Mouse (Mus musculus) forebrain, postnatal 0 days (tissue): ENCODE data around the gene Dars. TPM values are rescaled to one million over a fixed set of nuclear protein-coding genes. Genes with fewer than 3 reads are reported as not detected.

ENCODE experiments used
- ATAC-seq: fragments of 200-750 bp; cut with Nextera tagmentation; 2 replicates; pipeline ENCODE4 v1.8.0; 2017; ENCODE audit warnings: mild to moderate bottlenecking, moderate library complexity
- DNase-seq: peaks from one replicate; pipeline ENCODE4 v3.0.0-alpha.2; 2015
- H3K27ac ChIP-seq: fragments of 300-500 bp; sonication (generic); 2 replicates; pipeline ENCODE4 v1.5.1; 2014; ENCODE audit warnings: low read depth, mild to moderate bottlenecking, antibody characterized with exemption, low read length, moderate library complexity, mixed read lengths
- H3K27me3 ChIP-seq: fragments of 300-500 bp; sonication (generic); 2 replicates; pipeline ENCODE4 v1.6.1; 2014; ENCODE audit warnings: mild to moderate bottlenecking, low read length, mixed read lengths; ENCODE audit not compliant: insufficient read depth
- H3K36me3 ChIP-seq: fragments of 300-500 bp; sonication (generic); 2 replicates; pipeline ENCODE4 v1.6.1; 2014; ENCODE audit warnings: mild to moderate bottlenecking, moderate library complexity; ENCODE audit not compliant: insufficient read depth
- H3K4me1 ChIP-seq: fragments of 300-500 bp; sonication (generic); 2 replicates; pipeline ENCODE4 v1.6.1; 2014; ENCODE audit warnings: antibody characterized with exemption; ENCODE audit not compliant: insufficient read depth
- H3K4me2 ChIP-seq: fragments of 300-500 bp; sonication (generic); 2 replicates; pipeline ENCODE4 v1.6.1; 2014; ENCODE audit warnings: low read depth, mild to moderate bottlenecking, moderate library complexity
- H3K4me3 ChIP-seq: fragments of 300-500 bp; sonication (generic); 2 replicates; pipeline ENCODE4 v1.5.1; 2014; ENCODE audit warnings: low read depth, low read length, mixed read lengths
- H3K9ac ChIP-seq: fragments of 300-500 bp; sonication (generic); 2 replicates; pipeline ENCODE4 v1.6.1; 2014; ENCODE audit warnings: mild to moderate bottlenecking
- H3K9me3 ChIP-seq: fragments of 300-500 bp; sonication (generic); 2 replicates; pipeline ENCODE4 v1.6.1; 2016; ENCODE audit warnings: low read length
- CTCF ChIP-seq: sonication (generic); IDR thresholded peaks from 2 replicates; pipeline ENCODE4 v1.5.1; 2016; ENCODE audit warnings: antibody characterized with exemption, control low read depth, low read depth
- WGBS: fragments of 180-500 bp; shearing (Covaris S2); extraction: QIAGEN DNeasy Blood & Tissue Kit; methylation state at CpG from one replicate; pipeline ENCODE4 v1.1.7; 2014; 5-methylcytosine and 5-hydroxymethylcytosine counted together
- polyA plus RNA-seq: library from polyadenylated mRNA; unstranded; fragments of >200 nt; fragmentation: Nextera tagmentation; extraction: Ambion mirVana; gene quantifications from 2 replicates; pipeline ENCODE4 v1.2.1, GENCODE M21; 2015
- total RNA-seq: library from RNA; depleted of rRNA; stranded (reverse); fragments of >200 nt; gene quantifications from 2 replicates; pipeline ENCODE4 v1.2.3, GENCODE M21; 2014

Gene Dars
- total and polyA plus RNA-seq, 2 experiments from 2014 or later = 101 to 130 TPM

GRCm38 (mm10) chr1:128424928-128425327, 7.8 kb upstream of the Dars start:
- TF ChIP-seq CTCF = no peak
- H3K4me3 ChIP-seq = no peak overlapping the region
- no peaks in the 10 kb centered on the region for H3K4me1 ChIP-seq
- no peaks in the 10 kb centered on the region for H3K9me3 ChIP-seq
- H3K27ac ChIP-seq = no peak overlapping the region
- no peak overlapping the region for H3K9ac ChIP-seq
- WGBS = 95% methylated on average over 3 of the region's 3 CpGs
- ATAC-seq (no peak), DNase-seq (no peak)
- no peaks in the 10 kb centered on the region for H3K36me3 ChIP-seq
- no peak overlapping the region for H3K4me2 ChIP-seq
- H3K27me3 ChIP-seq = no peaks in the 10 kb centered on the region

GRCm38 (mm10) chr1:128417533-128417888, 343 bp upstream of the Dars start:
- Histone ChIP-seq H3K27ac (peak overlapping the region; percentile 92; the same call in 1 of the 2 replicates), H3K4me3 (peak overlapping the region; percentile 90), H3K4me2 (peak overlapping the region; percentile 74), H3K9ac (peak overlapping the region; percentile 98), H3K27me3 (no peaks in the 10 kb centered on the region), H3K36me3 (no peaks in the 10 kb centered on the region; the same call in 1 of the 2 replicates), H3K9me3 (no peaks in the 10 kb centered on the region), H3K4me1 (0 out of 2 replicates have a peak, but pooled peaks cover 3% of the 10 kb centered on the region)
- ATAC-seq (peak; percentile 23; the same call in 1 of the 2 replicates), DNase-seq (no peak)
- TF ChIP-seq CTCF = no peak
- 41% methylated on average over 5 of the region's 5 CpGs for WGBS

GRCm38 (mm10) chr1:128411141-128411540, 6.0 kb downstream of the Dars start:
- no peak overlapping the region for H3K27ac ChIP-seq
- WGBS = 96% methylated on average over 5 of the region's 5 CpGs
- H3K4me2 ChIP-seq = no peak overlapping the region
- no peak for ATAC-seq
- H3K27me3 ChIP-seq = no peaks in the 10 kb centered on the region
- H3K4me1 ChIP-seq = 0 out of 2 replicates have a peak, but pooled peaks cover 3% of the 10 kb centered on the region
- no peak overlapping the region for H3K4me3 ChIP-seq
- H3K36me3 ChIP-seq = no peaks in the 10 kb centered on the region; the same call in 1 of the 2 replicates
- TF ChIP-seq CTCF = no peak
- H3K9ac ChIP-seq = no peak overlapping the region
- DNase-seq = no peak
- H3K9me3 ChIP-seq = no peaks in the 10 kb centered on the region

- DNase-seq (no peak), ATAC-seq (no peak)
- H3K27ac ChIP-seq = no peak overlapping the region
- no peaks in the 10 kb centered on the region for H3K4me1 ChIP-seq
- no peaks in the 10 kb centered on the region for H3K9me3 ChIP-seq
- H3K9ac ChIP-seq = no peak overlapping the region
- H3K4me2 ChIP-seq = no peak overlapping the region
- WGBS = 4% methylated on average over 1 of the region's 1 CpGs
- H3K4me3 ChIP-seq = no peak overlapping the region
- H3K27me3 ChIP-seq = no peaks in the 10 kb centered on the region
- H3K36me3 ChIP-seq = no peaks in the 10 kb centered on the region
- no peak for TF ChIP-seq CTCF
Measured at GRCm38 (mm10) chr1:128406846-128407245, 10.3 kb downstream of the Dars start.

GRCm38 (mm10) chr1:128405675-128406074, 11.5 kb downstream of the Dars start:
- Histone ChIP-seq H3K4me2 (no peak overlapping the region), H3K27me3 (no peaks in the 10 kb centered on the region), H3K27ac (peak overlapping the region; percentile 42; the same call in 1 of the 2 replicates), H3K4me1 (no peaks in the 10 kb centered on the region), H3K9me3 (no peaks in the 10 kb centered on the region), H3K9ac (no peak overlapping the region), H3K36me3 (no peaks in the 10 kb centered on the region), H3K4me3 (no peak overlapping the region)
- 17% methylated on average over 1 of the region's 1 CpGs for WGBS
- DNase-seq = no peak
- no peak for TF ChIP-seq CTCF
- no peak for ATAC-seq

GRCm38 (mm10) chr1:128405041-128405481, 12.1 kb downstream of the Dars start:
- Histone ChIP-seq H3K4me2 (no peak overlapping the region), H3K4me1 (no peaks in the 10 kb centered on the region), H3K9me3 (no peaks in the 10 kb centered on the region), H3K9ac (no peak overlapping the region), H3K27ac (0 out of 2 replicates have a peak overlapping the region, but pooled peaks have one; percentile 42), H3K4me3 (no peak overlapping the region), H3K36me3 (no peaks in the 10 kb centered on the region), H3K27me3 (no peaks in the 10 kb centered on the region)
- no peak for TF ChIP-seq CTCF
- WGBS = 3% methylated on average over 2 of the region's 2 CpGs
- DNase-seq = peak; percentile 62
- peak; percentile 92 for ATAC-seq

- no peak overlapping the region for H3K4me3 ChIP-seq
- no peaks in the 10 kb centered on the region for H3K9me3 ChIP-seq
- H3K27ac ChIP-seq = no peak overlapping the region
- no peak overlapping the region for H3K4me2 ChIP-seq
- ATAC-seq (no peak), DNase-seq (no peak)
- TF ChIP-seq CTCF = no peak
- H3K9ac ChIP-seq = no peak overlapping the region
- no peaks in the 10 kb centered on the region for H3K36me3 ChIP-seq
- 15% methylated on average over 2 of the region's 2 CpGs for WGBS
- H3K4me1 ChIP-seq = no peaks in the 10 kb centered on the region
- no peaks in the 10 kb centered on the region for H3K27me3 ChIP-seq
Measured at GRCm38 (mm10) chr1:128400926-128401325, 16.2 kb downstream of the Dars start.
